Mouse (Mus musculus) monocyte, adult 5-6 weeks (primary cell): ENCODE data around the gene Mospd3. TPM values are rescaled to one million over a fixed set of nuclear protein-coding genes. Genes with fewer than 3 reads are reported as not detected.
A peak's percentile ranks its signal among the peaks of the same experiment; 100 is the strongest.

Source experiments
- ATAC-seq: fragments of 153-309, 156-312 bp; replicated peaks from 2 replicates; pipeline ENCODE4 v1.8.0; 2017; ENCODE audit warnings: mild to moderate bottlenecking; ENCODE audit not compliant: low TSS enrichment, insufficient number of reproducible peaks, severe bottlenecking, poor library complexity, low FRiP score
- total RNA-seq: library from RNA; stranded (forward); fragments of 200-1000, 200-491, 200-594 nt; gene quantifications from 3 replicates; pipeline ENCODE4 v1.2.3, GENCODE M21; 2017

Mospd3 gene
- 3.0 to 5.9 TPM (median 5.8 TPM) in 3 replicates for total RNA-seq

DNA sequence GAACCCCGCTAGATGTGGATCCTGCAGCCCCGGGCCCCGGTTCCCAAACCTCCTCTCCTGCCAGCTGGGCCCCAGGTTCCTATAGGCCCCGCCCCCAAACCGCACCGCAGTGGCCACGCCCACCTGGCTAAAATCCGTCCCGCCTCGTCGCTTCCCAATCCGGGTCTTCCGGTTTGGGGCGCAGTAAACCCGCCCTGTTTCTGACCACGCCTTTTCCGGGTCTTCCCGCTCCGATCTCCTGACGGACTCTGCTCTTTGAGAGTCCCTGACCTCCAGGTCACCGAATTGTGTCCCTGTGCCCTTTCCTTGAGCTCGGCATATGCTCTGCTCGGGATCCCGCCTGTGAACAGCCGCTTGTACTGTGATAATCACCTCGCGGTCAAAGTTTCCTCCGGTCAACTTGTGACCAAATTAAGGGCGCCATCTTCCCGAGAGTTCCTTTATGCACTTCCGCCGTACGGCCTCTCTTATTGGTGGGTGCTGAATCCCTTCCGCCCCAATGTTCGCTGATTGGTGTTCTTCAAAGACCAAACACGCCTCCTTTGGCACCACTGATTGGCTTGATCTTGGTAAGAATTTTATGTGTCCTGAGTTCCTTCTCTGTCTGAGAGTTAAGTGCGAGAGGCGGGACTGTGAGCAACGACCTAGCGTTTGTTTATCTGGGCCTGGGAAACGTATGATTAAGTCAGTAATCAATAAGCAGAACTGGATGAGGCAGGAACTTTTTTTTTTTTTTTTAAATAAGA, at the start of gene Mospd3:
TSS of gene Mospd3 (minus strand) at position 440 of the 746 bp plus-strand sequence.
- peak; percentile 94 for ATAC-seq

DNA sequence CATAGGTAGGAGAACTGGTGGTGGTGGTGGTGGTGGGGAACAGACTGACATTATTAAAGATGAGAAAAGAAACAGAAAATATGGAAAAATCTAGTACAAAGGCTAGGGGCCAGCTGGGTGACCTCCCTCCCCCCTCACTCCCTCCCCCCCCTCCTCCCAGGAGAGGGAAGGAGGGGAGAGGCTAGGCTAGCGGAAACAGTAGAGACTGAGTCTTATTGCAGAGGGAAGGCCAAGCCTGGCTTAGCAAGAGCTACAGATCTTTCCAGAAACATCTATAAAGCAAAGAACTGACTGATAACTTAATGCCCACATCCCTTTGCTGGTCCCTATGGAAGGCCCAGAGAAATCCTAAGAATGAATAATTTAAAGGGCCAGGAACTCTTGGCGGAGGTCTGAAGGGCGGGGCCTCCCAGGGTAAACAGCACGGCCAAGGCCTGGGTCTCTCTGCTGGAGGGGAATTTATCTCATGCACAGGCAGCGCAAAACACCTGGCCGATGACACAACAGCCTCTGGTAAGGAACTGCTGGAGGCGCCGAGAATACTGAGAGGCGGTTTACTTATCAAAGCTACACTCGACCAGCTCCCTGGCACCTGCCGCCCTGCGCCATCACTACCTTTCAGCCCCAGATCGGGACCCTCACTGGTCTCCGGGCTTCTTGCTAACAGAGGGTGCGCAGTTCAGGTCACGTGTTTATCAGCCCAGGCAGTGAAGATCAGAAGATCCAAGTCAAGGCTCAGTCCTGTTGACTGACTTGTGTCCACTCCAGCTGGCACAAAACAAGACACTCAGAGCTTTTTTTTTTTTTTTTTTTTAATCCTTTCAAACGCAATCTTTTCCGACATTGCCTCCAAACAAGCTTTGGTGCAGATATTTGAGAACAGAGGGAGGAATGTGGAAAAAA, 49.1 kb upstream of the Mospd3 start:
- ATAC-seq, result no peak

DNA sequence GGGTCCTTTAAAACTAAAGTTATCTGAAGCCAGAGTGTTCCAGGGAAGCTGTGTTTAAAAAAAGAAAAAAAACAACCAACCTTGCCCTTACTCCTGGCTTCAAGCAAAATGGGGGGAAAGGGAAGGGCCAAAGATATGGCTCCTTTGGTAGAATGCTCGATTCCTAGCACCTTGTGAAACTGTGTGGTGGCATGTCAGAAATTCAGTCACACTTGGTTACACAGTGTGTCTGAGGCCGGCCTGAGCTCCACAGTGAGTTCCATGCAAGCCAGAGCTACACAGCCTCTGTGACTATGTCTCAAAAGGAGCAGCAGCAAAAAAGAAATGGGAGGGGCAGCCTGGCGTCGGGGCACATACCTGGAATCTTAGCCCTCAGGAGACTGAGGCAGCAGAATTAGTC, 48.4 kb upstream of the Mospd3 start:
- no peak for ATAC-seq

DNA sequence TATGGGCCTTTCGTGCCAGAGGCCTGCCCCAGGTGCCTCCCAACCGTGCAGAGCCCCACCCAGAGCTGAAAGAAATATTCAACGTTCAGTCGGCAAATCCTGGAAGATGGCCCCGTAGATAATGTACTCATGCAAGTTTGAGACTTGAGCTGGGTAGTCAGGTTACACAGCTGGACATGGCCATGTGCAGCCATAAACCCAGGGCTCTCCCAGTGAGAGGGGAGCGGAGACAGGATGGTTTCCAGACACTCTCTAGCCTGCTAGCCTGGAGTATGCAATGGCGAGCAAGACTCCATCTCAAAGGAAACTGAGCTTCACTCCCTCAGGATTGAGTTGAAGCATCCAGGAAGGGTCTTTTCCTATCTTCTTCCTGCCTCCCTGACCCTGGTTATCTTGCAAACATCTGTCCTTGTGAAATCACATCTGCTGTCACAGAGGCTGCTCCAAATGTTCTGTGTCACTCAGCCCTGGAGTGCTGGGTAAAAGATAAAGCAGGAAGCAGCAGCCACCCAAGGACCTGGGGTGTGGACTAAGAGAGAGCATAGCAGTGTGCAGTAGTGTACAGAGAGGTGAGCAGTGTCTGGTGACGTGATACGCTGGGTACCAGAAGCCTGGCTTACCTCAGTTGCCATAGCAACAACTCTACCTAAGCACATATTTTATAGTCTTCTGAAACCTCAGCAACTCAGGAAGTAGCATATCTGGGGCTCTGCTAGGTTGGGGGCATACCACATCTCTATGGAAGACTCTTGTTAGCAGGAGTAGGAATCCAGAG, 47.2 kb upstream of the Mospd3 start:
- ATAC-seq, result no peak

DNA sequence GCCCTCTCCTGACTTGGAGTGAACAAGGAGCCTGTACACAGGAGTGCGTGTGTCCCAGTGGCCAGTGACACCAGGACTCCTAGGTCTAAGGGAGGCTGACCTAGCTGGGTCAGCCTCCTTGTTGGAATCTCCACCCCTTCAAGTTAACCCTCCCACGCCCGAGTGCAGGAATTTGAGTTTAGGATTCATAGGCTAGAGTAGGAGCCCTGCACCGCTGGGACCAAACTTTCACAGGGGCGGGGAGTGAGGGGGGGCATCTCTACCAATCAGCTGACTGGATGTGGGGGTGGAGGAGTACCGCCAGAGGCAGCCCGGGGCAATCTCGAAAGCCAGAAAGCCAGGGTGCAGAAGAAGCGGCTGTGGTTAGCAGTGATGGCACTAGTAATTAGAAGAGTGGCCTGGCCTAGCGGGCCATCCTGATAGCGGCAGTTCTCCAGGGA, 44.8 kb upstream of the Mospd3 start, which contains the start of gene Irs3:
TSS of gene Irs3 (minus strand) at position 63 of the 440 bp plus-strand sequence.
- ATAC-seq, result no peak

DNA sequence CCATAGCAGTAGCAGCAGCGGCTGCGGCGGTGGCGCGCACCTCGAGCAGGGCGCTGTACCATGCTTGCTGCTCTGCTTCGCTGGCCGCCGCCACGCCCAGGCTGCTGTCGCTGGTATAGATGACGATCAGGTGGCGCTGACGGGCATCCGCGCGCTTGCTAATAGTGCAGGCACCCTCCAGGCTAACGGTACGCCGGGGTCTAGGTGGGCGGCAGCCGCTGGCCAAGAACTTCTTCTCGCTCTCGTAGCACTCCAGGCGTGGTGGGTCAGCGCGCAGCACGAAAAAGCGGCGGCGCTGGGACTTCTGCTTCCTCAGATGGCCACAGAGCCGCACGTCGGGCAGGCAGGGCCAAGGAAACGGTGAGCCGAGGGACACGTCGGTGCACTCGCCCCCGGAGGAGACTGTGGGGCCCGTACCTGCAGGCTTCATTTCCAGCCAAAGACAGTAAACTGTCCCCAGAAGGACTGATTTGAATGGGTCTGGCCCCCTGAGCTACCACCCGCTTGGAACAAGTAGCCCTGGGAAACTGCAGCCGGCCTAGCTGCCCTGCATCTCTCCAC, 44.3 kb upstream of the Mospd3 start:
- 0 out of 2 replicates have a peak, but pooled peaks have one; percentile 12 for ATAC-seq

DNA sequence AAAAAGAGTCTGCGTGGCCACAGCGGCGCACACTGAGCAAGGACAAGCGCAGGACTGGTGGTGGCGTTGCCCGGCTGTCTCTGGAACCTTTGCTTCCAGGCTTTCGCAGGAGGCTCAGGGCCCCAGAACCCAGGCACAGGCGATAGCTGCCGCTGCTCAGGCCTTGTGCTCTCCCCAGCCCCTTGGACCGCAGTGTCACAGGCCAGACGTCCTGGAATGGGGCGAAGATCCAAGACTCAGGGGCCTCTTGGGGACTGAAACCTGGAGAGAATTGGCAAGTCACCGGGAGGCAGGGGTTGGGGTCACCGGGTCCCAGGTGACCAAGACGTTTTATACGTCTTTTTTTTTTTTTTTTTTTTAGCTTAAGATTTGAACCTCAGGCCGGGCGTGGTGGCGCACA, 43.6 kb upstream of the Mospd3 start:
- no peak for ATAC-seq

DNA sequence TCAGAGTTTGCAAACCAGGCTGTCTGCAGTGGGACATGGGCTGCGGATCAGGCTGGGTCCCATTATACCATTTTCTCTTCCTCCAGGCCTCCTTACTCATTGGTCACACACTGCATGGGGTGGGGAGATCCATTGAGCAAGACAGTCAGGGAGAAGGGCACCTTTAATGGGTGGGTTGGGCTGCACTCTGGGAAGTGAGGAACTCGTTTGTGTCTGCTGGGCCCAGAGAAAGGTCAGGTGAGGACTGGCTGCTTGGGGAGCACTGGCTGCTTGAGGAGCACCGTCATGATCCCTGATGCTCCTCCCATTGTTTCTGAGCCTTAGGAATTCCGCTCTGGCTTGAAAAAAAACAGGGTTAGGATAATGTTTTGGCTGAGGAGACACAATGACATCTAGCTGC, 42.0 kb upstream of the Mospd3 start:
- no peak for ATAC-seq

DNA sequence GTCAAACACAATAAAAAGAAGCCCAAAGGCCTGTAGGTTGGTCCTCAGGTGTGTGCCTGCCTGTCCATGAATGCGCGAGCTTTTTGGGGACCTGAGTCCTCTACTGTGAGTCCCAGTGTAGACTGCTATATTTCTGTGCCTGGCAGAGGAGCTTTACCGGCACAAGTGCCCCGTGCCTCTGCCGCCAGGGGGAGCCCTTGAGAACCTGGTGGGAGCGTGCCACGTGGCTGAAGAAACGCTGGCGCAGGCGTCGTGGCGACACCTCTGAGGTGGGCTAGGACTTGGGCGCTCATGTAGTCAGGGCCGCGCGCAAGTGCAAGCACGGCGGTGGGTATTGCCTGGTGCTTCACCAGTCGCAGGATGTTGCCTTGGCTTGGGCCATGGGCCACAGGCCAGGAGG, 40.2 kb upstream of the Mospd3 start, which contains the start of gene Sap25:
TSS of gene Sap25 (plus strand) at position 281 of the 400 bp plus-strand sequence.
- ATAC-seq, result no peak

DNA sequence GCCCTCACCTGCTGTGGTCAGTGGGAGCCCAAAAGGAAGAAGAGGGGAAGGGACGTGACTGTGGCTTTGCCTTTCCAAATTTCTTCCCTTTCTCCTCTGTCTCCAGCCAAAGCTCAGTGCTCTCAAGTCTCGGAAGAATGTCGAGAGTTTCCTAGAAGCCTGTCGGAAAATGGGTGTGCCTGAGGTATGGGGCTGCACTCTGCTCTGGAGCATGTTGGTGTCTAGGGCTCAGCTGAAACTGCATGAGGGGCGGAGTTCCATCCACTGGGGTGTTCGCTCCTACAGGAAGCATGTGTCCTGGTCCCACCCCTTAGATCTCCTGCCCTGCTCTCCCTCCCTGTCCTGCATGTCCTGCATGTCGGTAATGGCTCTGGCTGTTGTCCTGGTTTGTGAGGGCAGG, 38.6 kb upstream of the Mospd3 start:
- no peak for ATAC-seq

DNA sequence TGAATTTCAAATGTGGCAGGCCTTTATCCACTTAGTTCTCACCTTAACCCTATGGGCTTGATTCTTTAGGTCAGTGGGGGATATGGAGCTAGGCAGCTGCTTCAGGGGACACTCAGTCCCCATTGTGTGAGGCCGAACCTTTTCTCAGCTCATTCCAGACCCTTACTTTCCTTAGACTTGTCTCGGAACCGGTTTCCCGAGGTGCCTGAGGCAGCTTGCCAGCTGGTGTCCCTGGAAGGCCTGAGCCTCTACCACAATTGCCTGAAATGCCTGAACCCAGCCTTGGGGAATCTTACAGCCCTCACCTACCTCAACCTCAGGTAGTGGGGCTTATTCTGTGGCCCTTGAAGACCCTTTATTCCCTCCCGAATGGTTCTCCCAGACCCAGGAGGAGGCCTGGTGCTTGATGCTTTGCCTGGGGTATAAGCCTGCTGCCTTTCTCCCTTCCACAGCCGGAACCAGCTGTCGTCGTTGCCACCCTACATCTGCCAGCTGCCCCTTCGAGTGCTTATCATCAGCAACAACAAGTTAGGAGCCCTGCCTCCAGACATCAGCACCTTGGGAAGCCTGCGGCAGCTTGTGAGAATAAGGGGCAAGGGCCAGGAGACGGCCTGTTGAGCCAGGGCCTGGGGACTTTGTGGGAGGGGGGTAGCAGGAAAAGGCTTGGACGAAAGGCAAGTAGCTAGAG, 32.7 kb upstream of the Mospd3 start:
- no peak for ATAC-seq

DNA sequence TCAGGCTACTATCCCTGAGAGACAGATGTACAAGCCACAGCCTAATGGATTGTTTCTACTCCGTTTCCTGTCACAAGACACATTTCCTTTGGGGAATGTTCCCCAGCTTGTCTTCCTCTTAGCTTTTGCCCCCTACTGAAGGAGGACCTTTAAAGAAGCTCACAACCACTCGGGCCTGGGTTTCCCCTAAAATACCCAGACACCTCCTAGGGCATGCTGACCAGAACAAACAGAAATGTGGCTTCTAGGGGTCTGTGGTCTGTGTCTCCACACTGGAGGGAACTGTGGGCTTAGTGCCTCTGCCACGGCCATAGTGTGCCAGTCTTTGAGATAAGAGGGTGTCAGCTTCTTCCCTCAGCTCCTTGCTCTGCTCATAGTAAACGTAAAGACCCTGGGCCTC, 30.7 kb upstream of the Mospd3 start:
- ATAC-seq, result no peak

DNA sequence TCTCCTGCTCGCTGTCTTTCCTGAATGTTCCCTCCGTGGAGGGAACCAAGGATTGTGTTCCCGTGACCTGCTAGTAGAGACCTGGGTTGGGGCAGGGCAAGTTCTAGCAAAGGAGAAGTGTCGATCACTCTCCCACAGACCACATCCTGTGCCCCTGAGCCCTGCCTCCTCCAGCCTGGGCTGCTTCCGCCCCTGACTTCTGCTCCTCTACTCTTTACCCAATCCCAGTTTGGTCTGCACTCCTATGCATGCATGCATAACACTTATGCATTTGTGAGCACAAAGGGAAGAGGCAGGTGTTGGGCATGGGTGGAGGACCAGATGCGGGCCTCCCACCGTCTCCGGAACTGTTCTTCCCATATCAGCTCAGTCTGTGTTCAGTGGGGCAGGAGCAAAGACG, 30.3 kb upstream of the Mospd3 start:
- ATAC-seq, result peak; percentile 73

DNA sequence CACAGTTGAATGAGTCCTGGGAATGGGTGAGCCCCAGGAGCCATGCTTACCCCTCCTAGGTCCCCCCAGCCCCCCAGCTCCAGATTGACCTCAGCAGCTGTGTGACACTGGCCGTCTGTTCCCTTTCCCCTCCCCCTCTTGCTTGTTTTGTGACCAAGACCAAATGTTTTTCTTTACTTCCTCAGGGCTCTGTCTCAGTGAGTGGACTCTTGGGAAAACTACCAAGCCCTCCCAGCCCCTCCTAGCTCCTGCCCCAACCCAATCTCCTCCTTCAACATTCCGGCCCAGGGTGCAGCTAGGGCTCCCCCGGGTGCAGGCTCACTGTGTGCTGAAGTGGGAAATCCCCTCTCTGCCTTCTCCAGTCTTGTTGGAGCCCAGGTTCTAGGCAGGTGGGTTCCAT, 29.7 kb upstream of the Mospd3 start:
- ATAC-seq, result no peak

DNA sequence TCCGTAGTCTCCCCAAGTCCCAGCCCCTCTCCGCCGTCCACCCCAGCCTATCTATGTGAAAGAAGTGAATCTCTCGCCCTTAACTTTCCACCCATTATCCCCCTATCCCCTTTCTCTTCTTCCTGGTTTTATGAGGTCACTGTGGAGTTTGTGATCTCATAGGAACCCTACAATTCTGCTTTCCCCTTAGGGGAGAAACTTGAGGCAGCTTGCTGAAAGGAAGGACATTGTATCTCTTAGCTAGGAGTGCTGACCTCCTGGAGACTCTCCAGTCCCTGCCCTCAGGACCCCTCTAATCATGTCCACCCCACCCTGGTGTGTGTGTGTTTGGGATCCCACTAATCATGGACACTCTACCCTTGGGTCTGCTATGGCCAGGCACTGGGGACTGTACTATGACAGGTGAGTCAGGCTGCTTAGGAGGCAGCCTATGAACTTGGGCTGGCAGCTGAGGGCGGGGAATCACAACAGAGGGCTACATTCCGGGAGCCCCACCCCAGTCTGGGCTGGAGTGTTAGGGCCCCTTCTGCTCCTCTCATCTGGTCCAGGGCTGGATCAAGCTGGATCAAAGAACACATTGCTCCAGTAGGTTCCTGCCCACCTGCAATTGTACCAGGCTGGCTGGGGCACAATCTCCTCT, 29.2 kb upstream of the Mospd3 start:
- ATAC-seq, result no peak

DNA sequence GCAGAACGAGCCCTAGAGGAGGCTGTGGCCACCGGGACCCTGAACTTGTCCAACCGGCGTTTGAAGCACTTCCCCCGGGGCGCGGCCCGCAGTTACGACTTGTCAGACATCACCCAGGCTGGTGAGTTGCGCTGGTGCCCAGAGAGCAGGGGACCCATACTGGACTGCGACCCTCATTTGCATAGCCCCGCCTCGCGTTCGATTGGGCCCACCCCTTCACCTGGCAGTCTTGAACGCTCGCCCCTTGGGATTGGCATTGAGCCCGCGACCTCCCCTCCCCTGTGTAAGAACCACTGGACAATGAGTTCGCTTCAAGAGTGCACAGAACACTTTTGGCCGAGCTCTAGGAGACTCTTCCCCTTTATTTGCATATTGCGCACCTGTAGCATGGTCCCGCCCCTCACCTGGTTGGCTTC, 28.5 kb upstream of the Mospd3 start:
- ATAC-seq, result no peak

DNA sequence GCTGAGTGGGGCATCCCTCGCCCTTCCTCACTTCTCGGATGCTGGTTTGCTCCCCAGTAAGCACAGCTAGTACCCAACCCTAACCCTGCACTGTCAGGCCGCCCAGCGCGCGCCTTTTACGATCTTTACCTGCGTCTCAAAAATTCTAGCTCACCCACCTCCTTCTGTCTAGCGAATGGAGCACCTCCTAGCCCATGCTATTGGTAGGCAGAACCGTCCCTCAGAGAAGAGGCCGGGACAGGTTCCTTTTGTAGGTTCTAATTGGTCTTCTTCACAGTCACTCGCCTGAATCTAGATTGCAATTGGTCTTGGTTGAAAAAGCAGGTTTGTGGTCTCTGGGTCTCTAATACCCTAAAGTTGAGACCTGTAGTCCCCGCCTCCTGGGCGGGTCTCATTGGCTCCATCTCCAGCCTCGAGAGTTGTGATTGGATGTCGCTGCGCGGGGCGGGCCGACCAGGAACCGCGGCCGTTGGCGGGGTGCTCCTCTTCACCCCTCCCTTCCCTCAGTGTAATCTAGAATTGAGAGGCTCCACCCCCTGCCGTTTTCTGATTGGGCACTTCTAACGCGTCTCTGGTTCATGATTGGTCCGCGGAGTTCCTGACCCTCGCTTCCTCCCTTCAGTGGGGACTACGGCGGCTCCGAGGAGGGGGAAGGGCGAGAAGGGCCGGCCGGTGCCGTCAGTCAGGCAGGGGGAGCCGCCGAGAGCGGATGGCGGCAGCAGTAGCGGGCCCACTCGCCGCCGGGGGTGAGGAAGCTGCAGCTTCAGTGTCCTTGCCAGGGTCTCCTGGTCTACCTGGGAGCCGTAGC, 27.8 kb upstream of the Mospd3 start, which contains the start of the genes Fbxo24, Lrch4 and Gm20605:
TSS of gene Fbxo24 (minus strand) at position 505 of the 808 bp plus-strand sequence.
TSS of gene Lrch4 (plus strand) at position 624 of the 808 bp plus-strand sequence.
TSS of gene Gm20605 (plus strand) at position 678 of the 808 bp plus-strand sequence.
- ATAC-seq, result peak; percentile 77
